7 mouse cellular contexts compared by ENCODE assay signal in the genomic region with DNA sequence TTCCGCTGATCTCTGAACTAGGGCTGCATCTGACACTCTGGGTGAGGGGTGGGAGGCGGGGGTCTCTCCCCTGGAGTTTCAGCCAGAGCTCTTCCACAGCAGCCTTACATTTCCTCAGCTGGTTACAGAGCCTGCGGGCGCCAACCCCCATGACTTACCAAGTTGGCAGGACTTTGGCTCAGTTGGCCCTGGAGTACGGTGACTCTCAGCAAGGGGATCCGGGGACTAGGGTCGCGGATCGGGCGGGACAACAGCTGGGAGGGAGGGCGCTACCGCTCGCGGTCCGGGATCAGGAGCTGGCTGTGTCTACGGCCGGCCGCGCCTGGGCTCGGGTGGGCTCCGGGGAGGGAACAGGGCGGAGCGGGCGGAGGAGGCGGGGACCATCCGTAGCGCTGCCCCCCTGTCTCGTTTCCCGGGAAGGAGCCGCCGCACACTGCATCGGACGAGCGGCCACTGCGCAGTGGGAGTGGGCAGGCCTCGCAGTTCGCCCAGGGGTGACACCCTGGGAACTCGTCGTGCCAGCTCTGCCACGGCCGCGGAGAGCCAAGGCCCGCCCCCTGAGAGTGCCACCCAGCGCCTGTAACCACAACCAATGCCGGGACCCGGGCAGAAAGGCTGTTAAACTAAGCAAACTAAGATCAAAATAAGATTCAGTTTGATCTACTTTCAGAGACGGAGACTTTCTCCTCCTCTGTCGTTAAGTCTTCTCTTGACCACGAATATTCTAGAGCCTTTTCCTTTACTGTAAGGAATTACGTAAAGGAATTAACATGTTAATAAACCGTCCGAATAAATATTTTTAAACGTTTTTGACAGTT. TPM values are rescaled to one million over a fixed set of nuclear protein-coding genes. Genes with fewer than 3 reads are reported as not detected.
DNase-seq lines count a peak whose midpoint lies in the region; ATAC-seq lines count a peak whose summit lies in the region.

Gene Nod1, minus strand, starts transcription at position 502 of the 818 bp plus-strand sequence.

- peak; percentile 83 for DNase-seq in adrenal gland, postnatal 25 days
- DNase-seq in heart, embryonic 10.5 days (ENCODE audit: low spot score) = peak; percentile 82
- peak; percentile 40 to 74 for DNase-seq in spleen, postnatal 10 days (ENCODE audit: low spot score in 2 of 2)

- H3K27ac ChIP-seq in heart, embryonic 10.5 days = peak within 1 kb of the TSS; percentile 83
- no peak within 1 kb of the TSS for H3K27ac ChIP-seq in kidney, embryonic 14.5 days (ENCODE audit: low read depth, low read length)
- H3K27ac ChIP-seq in limb, embryonic 15.5 days = peak within 1 kb of the TSS; percentile 78
- peak within 1 kb of the TSS; percentile 53 for H3K27ac ChIP-seq in midbrain, embryonic 16.5 days (ENCODE audit: low read length)

- H3K27me3 ChIP-seq in heart, embryonic 10.5 days (ENCODE audit: insufficient read depth, poor library complexity, severe bottlenecking) = peaks cover 38% of the 10 kb centered on the region
- H3K27me3 ChIP-seq in kidney, embryonic 14.5 days (ENCODE audit: control insufficient read depth, insufficient read depth, low read length) = peaks cover 6% of the 10 kb centered on the region; the same call in 1 of the 2 replicates
- 0 out of 2 replicates have a peak, but pooled peaks cover 4% of the 10 kb centered on the region for H3K27me3 ChIP-seq in limb, embryonic 15.5 days
- peaks cover 2% of the 10 kb centered on the region for H3K27me3 ChIP-seq in midbrain, embryonic 16.5 days (ENCODE audit: control insufficient read depth, insufficient read depth, low read depth, low read length)

- H3K4me3 ChIP-seq in heart, embryonic 10.5 days = peak within 1 kb of the TSS; percentile 69
- H3K4me3 ChIP-seq in kidney, embryonic 14.5 days (ENCODE audit: low read length) = peak within 1 kb of the TSS; percentile 64
- peak within 1 kb of the TSS; percentile 67 for H3K4me3 ChIP-seq in limb, embryonic 15.5 days
- peak within 1 kb of the TSS; percentile 49 for H3K4me3 ChIP-seq in midbrain, embryonic 16.5 days (ENCODE audit: low read depth, low read length)

- peaks cover 9% of the 10 kb centered on the region for H3K4me1 ChIP-seq in heart, embryonic 10.5 days
- no peaks in the 10 kb centered on the region for H3K4me1 ChIP-seq in kidney, embryonic 14.5 days (ENCODE audit: control insufficient read depth, insufficient read depth, low read length)
- peaks cover 15% of the 10 kb centered on the region; the same call in 1 of the 2 replicates for H3K4me1 ChIP-seq in limb, embryonic 15.5 days
- H3K4me1 ChIP-seq in midbrain, embryonic 16.5 days (ENCODE audit: control insufficient read depth, insufficient read depth, low read length) = 0 out of 2 replicates have a peak, but pooled peaks cover 2% of the 10 kb centered on the region

- peak within 1 kb of the TSS; percentile 79 for H3K4me2 ChIP-seq in kidney, embryonic 14.5 days (replicated peaks; ENCODE audit: low read depth, low read length)
- H3K4me2 ChIP-seq in limb, embryonic 15.5 days = peak within 1 kb of the TSS; percentile 83
- peak within 1 kb of the TSS; percentile 82 for H3K4me2 ChIP-seq in midbrain, embryonic 16.5 days (ENCODE audit: low read length)

- no peaks in the 10 kb centered on the region for H3K9me3 ChIP-seq in heart, embryonic 10.5 days
- no peaks in the 10 kb centered on the region for H3K9me3 ChIP-seq in kidney, embryonic 14.5 days (ENCODE audit: control insufficient read depth, low read length)
- no peaks in the 10 kb centered on the region for H3K9me3 ChIP-seq in limb, embryonic 15.5 days
- no peaks in the 10 kb centered on the region for H3K9me3 ChIP-seq in midbrain, embryonic 16.5 days (replicated peaks; ENCODE audit: control insufficient read depth, low read length, poor library complexity, severe bottlenecking)

- H3K9ac ChIP-seq in kidney, embryonic 14.5 days (ENCODE audit: low read depth, low read length) = peak within 1 kb of the TSS; percentile 71
- H3K9ac ChIP-seq in limb, embryonic 15.5 days = peak within 1 kb of the TSS; percentile 57
- peak within 1 kb of the TSS; percentile 65 for H3K9ac ChIP-seq in midbrain, embryonic 16.5 days (ENCODE audit: low read depth, low read length)

- H3K36me3 ChIP-seq in heart, embryonic 10.5 days = no peaks in the 10 kb centered on the region
- H3K36me3 ChIP-seq in kidney, embryonic 14.5 days (ENCODE audit: control insufficient read depth, insufficient read depth, low read length) = no peaks in the 10 kb centered on the region
- H3K36me3 ChIP-seq in limb, embryonic 15.5 days = no peaks in the 10 kb centered on the region
- H3K36me3 ChIP-seq in midbrain, embryonic 16.5 days (ENCODE audit: control insufficient read depth, insufficient read depth, low read length) = no peaks in the 10 kb centered on the region

- peak; percentile 74 for ATAC-seq in erythroblast, adult 5-6 weeks (replicated peaks; ENCODE audit: low FRiP score, poor library complexity, severe bottlenecking)
- peak; percentile 90 for ATAC-seq in kidney, embryonic 14.5 days (ENCODE audit: low FRiP score, low TSS enrichment)
- ATAC-seq in limb, embryonic 15.5 days (ENCODE audit: insufficient number of reproducible peaks, low FRiP score, low TSS enrichment, low read depth) = peak; percentile 90
- ATAC-seq in midbrain, embryonic 16.5 days = peak; percentile 90

- 2% methylated on average over 53 of the region's 53 CpGs for WGBS in heart, embryonic 10.5 days
- 3% methylated on average over 53 of the region's 53 CpGs for WGBS in kidney, embryonic 14.5 days
- WGBS in limb, embryonic 15.5 days = 2% methylated on average over 49 of the region's 53 CpGs
- WGBS in midbrain, embryonic 16.5 days = 1% methylated on average over 53 of the region's 53 CpGs

RNA-seq across cellular contexts. Expression of gene Nod1, which starts in this region (rescaled TPM):
- 9.5 and 10.5 TPM in 2 replicates for total RNA-seq in adrenal gland, postnatal 25 days (2021)
- total RNA-seq in erythroblast, adult 5-6 weeks (2015; ENCODE audit: low replicate concordance) = 1.5 and 16.9 TPM in 2 replicates
- 1.6 and 2.6 TPM in 2 replicates for total RNA-seq in erythroblast, adult 5-6 weeks (2017; ENCODE audit: low replicate concordance)
- polyA plus RNA-seq in heart, embryonic 10.5 days (2016; fragmentation: Nextera tagmentation; extraction: Ambion mirVana) = 3.6 and 3.8 TPM in 2 replicates
- 1.8 and 3.6 TPM in 2 replicates for polyA plus RNA-seq in kidney, embryonic 14.5 days (2014; fragmentation: Nextera tagmentation; extraction: Ambion mirVana)
- 12.3 and 13.3 TPM in 2 replicates for polyA plus RNA-seq in limb, embryonic 15.5 days (2015; fragmentation: Nextera tagmentation; extraction: Ambion mirVana)
- 2.6 and 2.8 TPM in 2 replicates for polyA plus RNA-seq in midbrain, embryonic 16.5 days (2015; fragmentation: Nextera tagmentation; extraction: Ambion mirVana)
